Mouse (Mus musculus) adrenal gland, adult (tissue): ENCODE data around the gene Abcc4.
"Not testable (repeated sequence)": the region's sequence is repeated elsewhere in the genome, so short reads cannot be mapped to it uniquely, and the experiment has no call there.

Experiments used
- DNase-seq, 2 experiments: peaks; one replicate each; pipeline ENCODE4 v3.0.0; 2022 to 2023; ENCODE audit warnings: low spot score in 1 of 2; ENCODE audit not compliant: inconsistent age in 2 of 2

The Abcc4 gene

DNA sequence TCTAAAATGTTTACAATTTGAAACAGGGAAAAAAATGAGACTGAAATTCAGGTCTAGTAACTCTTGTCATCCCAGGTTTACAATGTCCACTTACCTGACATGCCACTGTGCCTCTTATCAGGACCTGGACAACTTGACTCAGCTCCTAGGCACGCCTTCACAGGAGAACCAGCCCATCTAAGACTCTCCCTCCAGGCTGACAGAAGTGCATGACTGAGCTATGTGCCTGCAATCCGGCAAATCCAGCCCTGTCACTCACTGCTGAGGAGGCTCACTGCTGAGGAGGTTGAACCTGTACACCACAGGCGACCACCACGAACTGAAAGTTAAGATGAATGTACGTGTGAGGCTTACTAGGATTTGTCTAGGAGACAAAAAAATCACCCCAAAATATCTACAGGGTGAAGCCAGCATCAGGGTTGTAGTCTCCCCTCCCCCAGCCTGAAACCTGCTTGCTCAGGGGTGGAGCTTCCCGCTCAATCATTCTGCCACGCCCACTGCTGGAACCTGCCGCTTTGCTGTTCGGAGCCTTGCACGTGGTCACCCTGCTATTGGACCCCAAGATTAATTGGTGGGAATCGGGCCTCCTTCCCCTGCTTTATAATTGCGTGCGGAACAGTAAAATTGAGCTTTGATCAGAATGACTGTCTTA is 63.0 kb downstream of the Abcc4 start:
- DNase-seq, result not testable (repeated sequence)

DNA sequence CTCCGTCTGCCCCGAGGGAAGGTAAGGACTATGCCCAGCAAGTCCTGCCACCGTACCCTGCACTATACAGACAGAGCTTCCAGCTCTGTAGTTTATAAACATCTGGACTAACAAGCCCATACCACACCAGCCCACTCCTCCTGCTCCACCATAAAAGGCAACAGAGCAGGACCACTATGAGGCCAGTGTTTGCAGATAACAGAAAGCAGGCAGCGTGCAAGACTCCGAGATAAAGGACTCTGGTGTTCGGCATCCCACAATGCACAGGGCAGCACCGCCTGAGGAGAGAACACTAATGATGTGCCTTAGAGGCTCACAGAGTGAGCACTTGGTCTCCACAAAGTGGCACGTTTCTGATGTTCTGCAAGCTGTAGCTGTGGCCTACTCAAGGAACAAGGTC is 63.9 kb downstream of the Abcc4 start:
- DNase-seq, result no peak

DNA sequence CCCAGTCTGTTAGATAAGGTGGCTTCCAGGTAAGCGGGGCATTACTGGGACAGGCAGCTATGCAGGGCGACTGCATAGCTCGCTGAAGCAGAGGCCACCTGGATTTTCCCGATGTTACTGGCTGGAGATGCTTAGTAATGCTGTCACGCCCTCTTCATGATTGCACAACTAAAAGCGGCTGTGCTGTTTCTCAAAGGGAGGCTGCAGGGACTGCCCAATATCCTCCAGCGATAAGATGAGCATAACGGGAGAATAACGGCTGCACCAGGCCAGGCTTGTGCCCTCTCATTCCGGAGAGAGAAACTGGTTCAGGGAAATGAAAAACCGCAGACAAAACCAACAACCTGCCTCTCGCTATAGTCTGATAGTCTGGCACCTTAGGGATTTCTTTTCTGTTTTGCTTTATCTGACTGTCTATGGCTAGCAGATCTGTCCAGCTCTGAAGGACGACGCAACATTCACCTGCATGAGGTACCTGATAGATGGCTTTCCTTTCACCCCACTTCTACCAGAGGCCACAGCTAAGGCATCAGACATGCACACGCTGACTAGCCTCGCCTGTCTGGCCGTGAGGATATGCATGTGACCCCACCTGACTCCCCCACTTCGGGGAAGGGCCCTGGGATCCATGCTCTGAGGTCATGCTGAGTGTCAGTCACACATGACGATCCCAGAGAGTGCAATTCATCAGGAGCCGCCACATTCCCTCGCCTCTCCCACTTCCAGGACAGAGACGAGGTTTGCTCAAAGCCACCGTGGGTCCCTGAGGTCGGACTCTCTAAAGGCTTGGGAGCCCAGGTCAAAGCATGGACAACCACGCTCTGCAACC is 67.4 kb downstream of the Abcc4 start:
- no peak for DNase-seq

DNA sequence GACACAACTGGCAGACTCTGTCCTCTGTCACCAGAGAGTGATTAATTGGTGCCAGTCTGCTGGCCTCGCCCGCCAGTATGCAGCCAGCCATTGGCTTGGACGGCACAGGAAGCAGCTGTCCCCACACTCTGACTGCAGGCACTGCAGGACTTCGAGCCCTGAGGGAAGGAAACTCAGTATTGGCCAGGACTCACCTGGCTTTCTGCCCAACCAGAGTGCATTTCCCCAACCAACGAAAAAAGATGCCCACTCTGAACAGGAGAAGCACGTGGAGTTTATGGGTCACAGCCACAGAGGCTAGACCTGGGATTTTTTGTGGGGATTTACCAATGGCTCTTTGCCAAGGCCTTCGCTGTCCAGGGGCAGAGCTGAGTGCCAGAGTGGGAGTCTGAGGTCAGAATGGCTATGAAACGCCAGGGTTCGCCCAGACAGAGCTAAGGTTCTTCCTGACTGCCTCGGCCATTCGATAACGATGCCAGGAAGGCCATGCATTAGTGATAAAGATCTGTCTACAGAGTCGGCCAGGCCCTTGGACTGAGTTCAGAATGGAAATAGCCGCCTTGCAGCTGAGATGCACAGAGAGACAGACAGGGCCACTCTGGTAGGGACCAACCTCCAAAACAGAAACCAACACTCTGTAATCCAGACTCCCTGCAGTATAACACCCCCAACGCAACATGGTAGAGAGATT is 70.4 kb downstream of the Abcc4 start:
- DNase-seq, result peak; percentile 87 to 94

DNA sequence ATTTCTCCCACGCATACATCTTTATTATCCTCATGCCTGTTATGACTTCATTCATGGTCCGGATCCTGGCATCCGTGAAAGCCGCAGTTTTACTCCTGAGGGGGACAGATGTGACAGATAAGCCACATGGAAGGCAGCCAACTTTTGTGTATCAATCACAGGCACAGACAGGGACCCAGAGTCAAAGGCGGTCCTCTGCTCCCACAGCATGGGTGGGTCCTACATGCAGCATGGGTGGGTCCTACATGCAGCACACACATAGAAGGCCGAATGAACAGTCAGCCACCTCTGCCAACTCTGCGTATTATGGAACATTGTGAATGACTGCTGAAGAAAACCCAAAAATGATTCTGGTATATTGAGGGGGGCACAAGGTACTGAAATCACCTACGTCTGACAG is 76.4 kb downstream of the Abcc4 start:
- DNase-seq, result no peak

DNA sequence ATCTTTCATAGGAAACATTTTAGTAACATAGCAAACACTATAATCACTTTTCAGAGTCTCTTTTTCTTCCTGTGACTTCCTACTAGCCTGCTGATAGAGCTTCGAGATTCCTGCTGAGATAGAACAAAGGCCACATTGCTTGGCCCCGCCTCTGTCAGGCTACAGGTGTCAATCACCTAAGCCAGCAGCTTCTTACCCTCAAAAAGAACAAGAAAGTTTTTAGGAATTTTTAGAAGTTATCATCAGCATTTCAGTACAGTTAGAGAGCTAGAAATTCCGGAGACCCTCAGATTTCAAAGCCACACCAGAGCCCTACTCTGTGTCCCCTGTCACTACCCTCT is 84.6 kb downstream of the Abcc4 start:
- no peak for DNase-seq

DNA sequence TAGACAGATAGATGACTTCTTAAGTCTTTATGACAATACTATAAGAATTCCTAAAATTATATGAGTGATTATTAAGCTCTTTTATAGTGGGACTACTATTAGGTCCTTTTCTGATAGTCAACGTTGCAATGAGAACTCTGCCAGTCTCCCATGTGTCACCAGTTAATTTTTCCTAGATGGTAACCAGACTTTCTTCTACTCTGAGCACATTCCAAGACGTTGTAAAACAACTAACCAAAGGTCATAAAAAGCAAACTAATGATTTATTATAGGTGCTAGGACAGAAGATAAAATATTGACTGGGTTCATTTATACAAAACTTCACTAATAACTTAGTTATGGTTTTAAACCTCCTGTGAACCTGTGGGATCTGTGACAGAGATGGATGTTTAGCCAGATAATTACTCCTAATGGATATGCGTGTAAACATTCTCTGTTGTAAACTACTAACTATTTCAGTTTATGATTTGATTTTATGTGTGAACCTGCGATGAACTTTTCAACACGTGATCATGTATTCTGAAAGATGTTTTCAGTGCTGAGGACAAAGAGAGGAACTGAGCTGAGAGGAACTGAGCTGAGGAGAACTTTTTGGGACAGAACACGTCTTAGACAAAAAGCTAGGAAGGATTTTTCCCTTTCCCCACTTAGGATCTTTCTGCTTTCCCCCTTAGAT is 85.1 kb downstream of the Abcc4 start:
- no peak for DNase-seq

DNA sequence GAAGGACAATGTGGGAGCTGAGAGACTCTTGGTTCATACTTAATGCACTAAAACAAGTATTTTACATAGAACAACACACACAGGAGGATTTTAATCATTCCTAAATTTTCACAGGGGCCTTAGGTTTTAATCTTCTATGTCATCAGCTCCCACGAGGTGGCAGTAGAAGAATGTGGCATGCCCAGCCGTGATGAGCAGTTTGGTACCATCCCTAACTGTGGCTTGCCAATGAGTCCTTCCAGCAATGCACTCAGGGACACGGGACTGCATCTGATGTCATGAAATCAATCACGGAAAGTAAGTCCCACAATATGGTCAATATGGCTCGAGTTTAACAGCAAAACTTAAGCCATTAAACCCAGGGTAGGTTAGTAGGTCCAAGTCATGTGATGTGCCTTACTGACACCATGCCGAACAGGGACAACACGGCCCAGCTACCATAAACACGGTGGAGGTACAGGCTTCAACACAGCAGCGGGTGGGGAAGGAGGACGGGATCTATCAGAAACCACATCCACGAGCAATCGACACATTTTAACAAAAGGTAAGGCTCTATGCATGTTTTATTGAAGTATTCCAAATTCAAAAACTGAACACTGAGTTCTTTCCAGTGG is 89.2 kb downstream of the Abcc4 start:
- peak; percentile 51 to 86 for DNase-seq

DNA sequence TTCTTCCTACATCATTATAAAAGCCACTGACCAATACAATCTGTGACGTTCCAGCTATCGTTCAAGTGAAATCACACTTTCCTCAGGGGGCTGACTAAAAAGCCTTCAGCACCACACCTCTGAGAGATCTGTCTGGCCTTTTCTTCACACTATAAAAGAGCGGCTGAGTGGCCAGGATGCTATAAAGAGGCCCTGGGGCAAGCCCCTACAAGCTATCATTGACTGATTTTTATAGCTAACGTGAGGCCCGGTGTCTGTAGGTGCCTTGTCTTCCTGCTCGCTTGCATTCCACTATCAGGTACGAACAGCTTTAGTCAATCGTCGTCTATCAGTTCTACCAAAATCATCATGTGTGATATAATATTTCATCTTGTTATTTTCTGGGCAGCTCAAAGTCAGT is 92.3 kb downstream of the Abcc4 start:
- no peak for DNase-seq

DNA sequence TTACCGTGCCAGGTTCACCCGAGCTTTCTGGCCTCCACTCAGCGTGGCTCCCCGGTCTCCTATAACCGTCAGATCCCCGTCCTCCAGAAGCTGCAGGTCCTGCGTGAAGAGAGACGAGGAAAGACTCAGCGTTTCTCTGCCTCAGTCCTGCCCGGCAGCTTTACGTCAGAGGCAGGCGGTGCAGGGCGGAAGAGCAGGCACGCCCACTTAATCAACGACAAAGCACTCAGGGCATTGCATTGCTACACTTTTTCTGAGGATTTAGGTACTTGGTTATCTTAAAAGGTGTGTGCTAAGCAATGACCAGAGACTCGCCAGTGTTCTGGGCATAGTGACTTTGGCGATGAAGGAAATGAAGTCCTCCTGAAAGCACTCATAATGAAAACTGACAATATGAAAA is 94.3 kb downstream of the Abcc4 start:
- no peak for DNase-seq

DNA sequence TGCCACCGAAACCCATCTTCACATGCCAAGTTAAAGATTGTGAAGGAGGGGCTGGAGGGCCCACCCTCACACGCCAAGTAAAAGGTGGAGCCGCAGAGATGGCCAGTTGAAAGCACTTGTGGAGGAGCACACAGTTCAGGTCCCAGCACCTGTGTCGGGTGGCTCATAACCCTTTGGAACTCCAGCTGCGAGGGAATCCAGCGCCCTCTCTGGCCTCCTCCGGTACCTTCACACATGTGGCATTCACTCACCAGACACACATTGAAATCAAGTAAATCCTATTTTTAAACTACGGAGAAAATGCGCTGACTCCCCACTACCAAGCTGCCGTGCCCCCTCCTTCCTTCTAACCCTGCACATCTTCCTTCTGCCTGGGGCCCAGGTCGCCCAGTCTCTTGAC is 95.2 kb downstream of the Abcc4 start:
- DNase-seq, result no peak

DNA sequence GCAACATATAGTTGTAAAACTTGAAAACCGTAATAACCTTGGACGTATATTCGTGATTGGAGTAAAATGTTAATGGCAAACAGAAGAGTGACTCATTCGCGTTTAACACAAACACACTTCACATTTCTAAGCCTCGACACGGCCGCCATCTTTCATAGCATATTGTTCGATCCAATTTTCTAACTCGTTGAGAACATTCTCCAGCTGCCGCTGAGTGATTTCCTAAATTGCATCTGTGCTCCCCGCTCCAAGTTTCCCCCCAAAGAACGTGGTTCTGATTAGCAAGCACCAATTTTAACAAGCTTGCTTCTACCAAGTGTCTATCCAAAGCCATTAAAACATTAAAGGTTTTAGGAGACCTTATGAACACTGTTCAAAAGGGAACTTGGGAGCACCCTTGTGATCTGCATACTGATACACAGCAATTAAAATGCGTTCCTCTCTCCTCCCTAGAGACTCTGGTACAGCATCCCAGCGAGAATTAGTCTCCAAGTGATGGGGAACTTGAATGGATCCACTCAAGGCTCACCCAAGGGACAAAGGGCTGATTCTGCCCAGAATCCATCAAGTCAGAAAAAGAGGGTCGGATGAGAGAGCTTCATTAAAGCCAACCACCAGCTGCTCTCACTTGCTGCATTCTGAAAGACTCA is 97.1 kb downstream of the Abcc4 start:
- DNase-seq, result no peak

DNA sequence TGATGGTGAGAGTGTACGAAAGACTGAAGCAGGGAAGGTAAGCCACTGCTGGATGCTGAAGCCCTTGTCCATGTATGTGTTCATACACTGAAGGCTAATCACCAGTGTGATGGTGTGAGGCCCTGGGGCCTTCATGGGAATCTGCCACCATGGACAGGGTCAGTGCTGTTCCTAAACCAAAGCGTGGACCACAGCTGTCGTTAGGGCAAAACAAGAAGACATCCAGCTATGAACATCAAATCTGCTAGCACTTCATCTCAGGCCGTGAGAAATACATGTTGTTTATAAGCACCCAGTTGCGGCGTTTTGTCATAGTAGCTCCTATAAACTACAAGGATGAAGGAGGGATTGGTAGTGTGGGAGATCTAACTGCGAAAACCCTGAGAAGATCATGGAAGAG is 97.7 kb downstream of the Abcc4 start:
- no peak for DNase-seq

DNA sequence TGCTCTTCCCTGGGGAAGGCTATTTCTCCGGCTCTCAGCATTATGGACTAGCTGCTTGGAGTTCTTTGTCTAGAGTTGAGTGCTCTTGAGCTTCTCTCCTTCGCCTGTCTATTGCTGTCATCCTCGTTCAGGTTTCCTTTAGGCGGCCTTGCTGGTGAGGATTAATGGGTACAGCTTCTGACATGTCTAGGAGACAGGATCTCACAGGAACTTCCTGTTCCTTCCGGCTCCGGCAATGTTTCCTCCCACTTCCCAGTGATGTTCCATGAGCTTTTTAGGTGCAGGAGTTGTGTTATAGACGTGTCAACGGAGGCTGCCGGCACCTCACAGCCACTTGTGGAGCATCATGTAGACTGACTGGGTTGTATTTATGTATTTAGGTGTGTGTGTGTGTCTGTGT is 99.5 kb downstream of the Abcc4 start:
- DNase-seq, result no peak

DNA sequence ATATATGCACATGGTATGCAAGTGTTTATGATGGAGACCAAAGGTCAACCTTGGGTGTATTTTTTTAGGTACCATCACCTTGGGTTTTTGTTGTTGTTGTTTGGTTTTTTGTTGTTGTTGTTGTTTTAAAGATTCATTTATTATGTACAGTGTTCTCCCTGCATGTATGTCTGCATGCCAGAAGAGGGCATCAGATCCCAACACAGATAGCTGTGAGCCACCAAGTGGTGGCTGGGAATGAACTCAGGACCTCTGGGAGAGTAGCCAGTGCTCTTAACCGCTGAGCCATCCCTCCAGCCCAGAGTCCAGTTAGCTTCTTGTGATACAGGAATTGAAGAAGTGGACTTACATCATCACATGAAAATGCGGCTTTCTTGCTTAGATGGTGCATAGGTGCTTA is 101.1 kb downstream of the Abcc4 start:
- no peak for DNase-seq

DNA sequence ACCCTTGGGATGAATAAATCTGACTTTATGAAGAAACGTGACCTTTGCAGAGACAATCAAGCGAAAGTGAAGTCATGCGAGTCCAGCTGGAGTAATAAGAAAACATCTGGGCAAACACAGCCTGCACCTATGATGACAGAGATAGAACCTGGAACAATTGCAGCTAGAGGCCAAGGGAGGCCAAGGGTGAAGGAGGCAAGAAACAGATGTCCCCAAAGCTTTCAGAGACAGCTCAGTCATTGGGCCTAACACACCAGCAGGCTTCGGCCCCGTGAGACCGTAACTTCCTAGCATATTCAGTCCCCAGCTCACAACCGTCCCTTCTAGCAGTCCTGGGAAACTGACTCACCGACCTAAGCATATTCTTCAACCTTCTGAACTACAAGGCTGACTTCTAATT is 104.0 kb downstream of the Abcc4 start:
- no peak for DNase-seq

DNA sequence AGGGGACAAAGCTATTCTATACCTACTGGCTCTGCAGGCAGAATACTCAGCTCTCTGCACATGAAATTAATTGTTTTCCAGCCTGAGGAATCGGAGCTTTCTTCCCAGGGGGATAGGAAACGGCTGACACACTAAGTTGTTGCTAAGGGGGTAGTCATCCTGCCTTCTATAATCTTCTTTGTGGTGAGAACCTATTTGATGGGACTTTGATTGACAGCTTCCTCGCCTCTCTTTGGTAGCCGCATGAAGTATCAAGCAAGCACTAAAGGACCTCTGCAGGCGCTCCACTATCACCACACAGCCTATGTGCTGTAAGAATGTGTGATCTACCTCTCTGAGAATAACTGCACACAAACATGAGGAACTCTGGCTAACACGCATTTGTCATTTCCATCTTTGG is 105.3 kb downstream of the Abcc4 start:
- no peak for DNase-seq

DNA sequence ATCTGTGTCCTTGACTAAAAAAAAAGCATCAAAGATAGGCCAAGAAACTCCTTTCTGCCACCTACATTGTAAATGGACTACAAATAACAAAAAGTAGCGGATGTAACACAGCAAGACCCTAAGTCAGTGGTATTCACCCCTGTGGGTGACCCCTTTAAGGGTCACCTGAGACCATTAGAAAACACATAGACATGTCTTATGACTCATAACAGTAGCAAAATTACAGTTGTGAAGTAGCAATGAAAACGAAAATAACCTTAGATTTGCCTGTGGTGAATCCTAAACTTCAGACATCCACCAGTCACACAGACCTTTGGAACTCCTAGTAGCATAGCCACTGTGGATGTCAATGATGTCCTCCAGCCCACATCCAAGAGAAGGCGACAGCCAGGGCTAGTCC is 107.3 kb downstream of the Abcc4 start:
- no peak for DNase-seq

DNA sequence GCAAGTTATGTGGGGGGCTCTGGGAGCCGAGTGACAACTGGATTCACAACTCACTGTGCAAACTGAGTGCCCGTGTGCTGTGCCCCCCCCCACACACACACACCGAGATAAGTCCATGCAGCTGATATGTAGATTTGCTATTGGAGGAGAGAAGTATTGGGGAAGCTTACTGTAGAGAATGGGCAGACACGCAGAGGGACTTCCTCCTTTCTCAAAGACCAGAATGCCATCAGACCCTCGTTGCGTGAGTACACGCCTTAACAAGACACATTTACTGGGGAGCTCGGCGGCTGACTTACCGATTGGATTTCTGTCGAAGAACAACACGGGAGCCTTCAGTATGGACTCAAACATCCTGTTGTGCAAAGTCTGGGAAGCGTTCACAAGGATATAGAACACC is 111.6 kb downstream of the Abcc4 start:
- no peak for DNase-seq

DNA sequence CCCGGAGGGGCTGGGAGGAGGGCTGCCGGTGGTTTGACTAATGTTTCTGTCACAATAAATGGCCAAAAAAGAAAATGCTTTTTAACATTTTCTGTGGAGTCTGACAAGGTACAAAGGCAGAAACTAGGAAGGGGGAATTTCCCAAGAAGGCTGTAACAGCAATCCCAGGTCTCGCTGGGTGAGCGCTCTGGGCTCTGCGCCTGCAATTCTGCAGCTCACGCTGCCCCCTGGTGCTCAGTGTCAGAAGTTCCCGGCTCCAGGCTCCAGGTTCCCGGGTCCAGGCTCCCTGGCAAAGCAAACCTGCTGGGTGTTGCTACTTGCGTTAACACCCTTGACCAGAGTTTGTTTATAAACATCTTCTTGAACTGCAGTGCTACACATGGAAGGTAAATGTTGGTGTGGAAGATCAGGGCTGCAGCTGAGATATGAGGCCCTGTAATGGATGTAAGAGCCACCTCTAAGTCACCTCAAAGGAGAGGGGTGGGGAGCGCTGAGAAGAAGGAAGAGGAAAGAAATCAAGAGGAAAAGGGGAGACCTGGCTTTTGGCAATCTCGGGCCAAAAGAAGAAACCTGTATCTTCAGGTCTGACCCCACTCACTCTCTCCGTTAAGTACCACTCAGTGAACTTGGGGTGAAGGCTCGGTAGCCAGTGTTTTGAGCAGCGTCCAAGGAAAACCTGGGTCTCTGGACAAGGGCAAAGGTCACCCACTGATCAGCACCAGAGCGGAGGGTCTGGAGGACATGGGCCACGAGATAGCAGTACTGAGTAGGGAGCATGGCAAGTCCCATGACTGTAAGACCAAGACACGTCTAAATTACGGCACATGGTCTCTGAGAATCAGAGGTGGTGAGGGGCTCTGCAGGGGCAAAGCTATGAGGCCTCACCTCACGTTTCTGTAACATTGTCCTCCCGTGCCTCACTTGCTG is 114.3 kb downstream of the Abcc4 start:
- peak; percentile 55 to 86 for DNase-seq
